Mouse (Mus musculus) mouse embryonic stem cell (cell line): ENCODE data around the gene Pdgfb.

Source experiments
- in situ Hi-C, 2 experiments: fragments of 300-500 bp; cut with MboI; formaldehyde crosslinking; loops; 1 replicate in 1 of 2; 3 replicates in 1 of 2; pipeline ENCODE4 v1.14.3; 2019 to 2020; ENCODE audit warnings: low sequenced_read_pairs in 2 of 2, low pct_unique_long_range_greater_than_20kb in 1 of 2, mixed read lengths in 1 of 2; ENCODE audit not compliant: unreplicated experiment in 1 of 2

Gene Pdgfb

GRCm38 (mm10) chr15:79985471-79985870, 29.3 kb downstream of the Pdgfb start:
- in situ Hi-C loops = no loop called here

- in situ Hi-C loops = loop anchor here in 1 of 2 experiments (5.0 kb wide), 1 partner anchor 33 kb away; no protein-coding TSS in a partner anchor
These were observed 30.6 kb downstream of the Pdgfb start for GRCm38 (mm10) chr15:79984152-79984551.

GRCm38 (mm10) chr15:79980716-79981115, 34.1 kb downstream of the Pdgfb start:
- in situ Hi-C loops = loop anchor here in 1 of 2 experiments (5.0 kb wide), 1 partner anchor 37 kb away; no protein-coding TSS in a partner anchor

- in situ Hi-C loops = no loop called here
These were observed 42.6 kb downstream of the Pdgfb start for GRCm38 (mm10) chr15:79972186-79972585.

- in situ Hi-C loops = no loop called here
These were observed 43.8 kb downstream of the Pdgfb start, which contains the start of gene Cbx7 for GRCm38 (mm10) chr15:79970940-79971339. Cbx7 (minus strand) TSS chr15:79971119.

- in situ Hi-C loops = no loop called here
These were observed 44.3 kb downstream of the Pdgfb start for GRCm38 (mm10) chr15:79970491-79970890.

DNA sequence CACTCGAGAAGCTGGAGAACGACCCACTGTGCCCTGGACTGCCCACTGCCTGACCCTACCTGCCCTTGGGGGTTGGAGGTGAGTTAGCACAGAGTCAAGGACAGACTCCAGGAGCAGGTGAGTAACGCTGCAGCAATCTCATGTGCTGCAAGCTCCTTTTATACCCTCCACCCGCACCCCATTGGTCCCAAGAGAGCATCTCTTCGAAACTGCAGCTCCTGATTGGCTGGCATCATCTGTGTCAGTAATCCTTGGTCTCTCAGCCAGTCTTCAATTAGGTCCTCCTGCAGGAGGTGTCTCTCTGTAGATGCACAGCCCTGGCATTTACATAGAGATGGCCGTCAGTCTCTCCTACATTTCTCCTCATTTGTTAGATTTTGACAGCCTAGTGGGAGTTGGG, 47.4 kb downstream of the Pdgfb start:
- in situ Hi-C loops = no loop called here

DNA sequence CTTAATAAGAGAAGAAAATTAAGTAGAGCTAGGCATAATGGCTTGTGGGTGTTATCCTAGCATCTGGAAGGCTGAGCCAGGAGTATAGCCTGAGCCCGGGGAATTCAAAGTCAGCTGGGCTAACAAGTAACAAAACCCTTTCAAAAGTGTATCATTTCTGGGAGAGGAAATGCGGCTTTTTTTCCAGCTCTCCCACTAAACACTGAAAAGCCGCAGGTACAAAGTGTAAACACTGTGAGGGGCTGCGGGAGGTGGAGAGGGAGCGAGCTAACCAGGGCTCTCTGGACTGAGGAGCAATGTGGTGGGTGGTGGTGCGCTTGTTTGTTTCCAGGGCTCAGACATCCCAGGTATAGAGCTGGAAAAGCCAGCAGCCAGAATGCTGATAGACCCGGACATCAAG, 50.4 kb downstream of the Pdgfb start:
- in situ Hi-C loops = no loop called here

DNA sequence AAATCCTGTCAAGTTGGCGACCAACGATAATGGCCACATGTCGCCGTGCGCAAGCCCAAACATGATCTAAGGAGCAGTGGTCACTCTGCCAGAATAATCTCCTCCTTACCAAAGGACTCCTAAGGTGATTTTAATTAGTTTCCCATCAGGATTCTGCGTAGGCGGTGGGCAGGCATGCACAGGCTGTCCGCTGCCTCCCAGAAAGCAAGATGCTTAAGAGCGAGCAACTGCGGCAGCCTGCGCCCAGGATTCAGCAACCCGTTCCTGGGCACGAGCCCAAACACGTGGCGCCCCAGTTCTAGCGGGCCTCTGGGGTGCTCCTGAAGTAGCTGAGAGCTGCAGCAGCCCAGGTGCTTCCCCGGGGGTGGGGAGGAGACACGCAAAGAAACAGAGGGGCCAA, 52.1 kb downstream of the Pdgfb start:
- in situ Hi-C loops = no loop called here

GRCm38 (mm10) chr15:79961366-79961921, 53.3 kb downstream of the Pdgfb start:
- in situ Hi-C loops = no loop called here

GRCm38 (mm10) chr15:79958418-79958817, 56.4 kb downstream of the Pdgfb start:
- in situ Hi-C loops = no loop called here

DNA sequence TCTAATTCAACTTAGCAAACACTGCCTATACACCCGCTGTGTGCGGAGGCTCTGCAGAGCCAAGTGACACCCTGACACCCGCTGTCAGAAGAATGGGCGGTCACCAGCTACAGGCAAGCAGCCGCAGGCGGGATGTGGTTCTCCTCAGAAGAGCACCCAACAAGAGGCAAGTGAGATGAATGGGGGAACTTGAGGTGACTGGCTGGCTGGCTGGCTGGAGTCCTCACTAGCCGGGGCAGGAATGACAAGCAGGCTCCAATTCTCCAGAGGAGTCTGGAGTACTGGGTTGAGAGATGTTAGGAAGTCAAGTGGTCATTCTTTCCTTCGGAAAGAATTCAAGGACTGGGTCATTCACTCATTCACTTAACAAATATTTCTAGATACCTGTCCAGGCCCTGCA, 58.2 kb downstream of the Pdgfb start:
- in situ Hi-C loops = no loop called here

DNA sequence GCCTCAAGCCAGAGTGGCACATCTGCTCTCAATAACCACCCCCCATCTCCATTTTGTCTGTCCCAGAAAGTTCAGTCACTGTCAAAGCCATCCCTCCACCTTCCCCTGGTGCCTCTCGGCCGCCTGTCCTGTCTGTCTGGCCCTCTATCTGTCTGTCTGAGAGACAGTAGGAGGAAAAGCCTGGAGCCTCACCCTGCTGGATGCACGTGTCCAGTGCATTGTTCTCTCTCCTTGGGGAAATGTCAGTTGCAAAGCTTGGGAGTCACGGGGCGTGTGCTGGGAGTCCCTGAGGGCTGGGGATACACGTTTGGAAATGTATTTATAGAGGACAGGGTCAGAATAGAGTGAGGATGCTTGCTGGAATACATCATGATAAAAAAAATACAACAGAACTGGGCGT, 61.3 kb downstream of the Pdgfb start:
- in situ Hi-C loops = no loop called here

DNA sequence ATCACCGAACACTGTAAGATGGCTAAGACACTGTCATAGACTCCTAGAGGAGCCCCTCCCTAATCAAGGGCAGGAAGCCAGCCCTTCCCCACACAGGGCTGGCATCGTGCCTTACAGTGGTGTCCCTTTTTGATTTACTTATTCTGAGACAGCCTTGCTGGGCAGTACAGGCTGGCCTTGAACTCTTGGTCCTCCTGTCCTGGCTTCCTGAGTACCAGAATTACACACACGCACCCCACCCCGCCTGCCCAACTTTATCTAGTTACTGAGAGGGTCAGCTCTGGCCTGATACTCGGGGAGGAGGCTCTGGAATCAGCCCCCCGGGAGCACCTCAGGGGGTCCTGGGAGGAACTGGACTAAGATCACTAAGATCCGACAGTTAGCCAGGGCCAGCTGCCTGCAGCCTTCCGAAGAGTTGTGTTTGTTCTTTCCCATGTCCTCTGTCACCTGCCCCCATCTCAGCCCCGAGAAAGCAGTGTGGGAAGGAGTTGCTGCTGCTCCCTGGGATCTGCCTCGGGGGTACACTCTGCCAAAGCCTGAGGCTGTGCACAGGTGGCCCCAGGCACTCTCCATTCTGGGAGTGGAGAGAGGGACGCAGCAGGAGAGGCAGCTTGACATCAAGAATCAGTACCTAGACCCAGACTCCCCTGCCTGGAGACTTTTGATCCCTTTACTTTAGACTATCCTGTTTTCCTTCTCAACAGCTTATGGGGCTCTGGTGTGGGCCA, 62.1 kb downstream of the Pdgfb start:
- in situ Hi-C loops = no loop called here

DNA sequence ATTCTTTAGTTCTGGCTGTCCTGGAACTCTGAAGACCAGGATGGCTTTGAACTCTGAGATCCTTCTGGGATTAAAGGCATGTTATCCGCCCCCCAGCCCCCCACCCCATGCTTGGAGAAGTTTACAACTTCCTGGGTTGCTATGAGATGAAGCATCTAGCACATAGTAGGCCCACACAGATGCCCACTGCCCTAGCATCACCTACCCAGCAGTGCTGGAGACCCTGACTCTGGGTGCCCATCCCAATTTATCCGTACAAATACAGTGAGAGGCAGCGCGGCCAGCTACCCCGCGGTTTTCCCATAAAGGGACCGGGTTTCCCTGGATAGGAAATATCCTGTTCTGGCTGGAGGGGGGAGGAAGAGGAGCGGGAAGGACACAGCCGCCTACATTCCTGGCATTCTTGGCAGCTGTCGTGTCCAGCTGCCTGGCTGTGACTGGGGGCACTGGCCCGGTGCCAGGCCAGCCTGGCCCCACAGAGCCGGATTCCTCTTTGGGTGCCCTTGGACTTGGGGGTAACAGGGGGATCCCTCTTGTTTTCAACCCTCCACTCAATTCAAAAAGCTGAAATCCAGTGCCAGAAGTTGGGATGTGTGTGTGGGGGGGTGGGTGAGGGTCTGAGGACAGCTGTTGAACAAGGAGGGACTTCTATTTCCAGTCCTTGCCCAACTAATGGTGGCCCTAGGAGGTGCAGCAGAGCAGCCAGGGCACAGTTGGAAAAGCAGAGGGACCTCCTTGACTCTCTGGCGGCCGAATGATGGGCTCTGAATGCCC, 62.9 kb downstream of the Pdgfb start:
- in situ Hi-C loops = no loop called here

- in situ Hi-C loops = no loop called here
These were observed 63.6 kb downstream of the Pdgfb start for GRCm38 (mm10) chr15:79951226-79951625.

DNA sequence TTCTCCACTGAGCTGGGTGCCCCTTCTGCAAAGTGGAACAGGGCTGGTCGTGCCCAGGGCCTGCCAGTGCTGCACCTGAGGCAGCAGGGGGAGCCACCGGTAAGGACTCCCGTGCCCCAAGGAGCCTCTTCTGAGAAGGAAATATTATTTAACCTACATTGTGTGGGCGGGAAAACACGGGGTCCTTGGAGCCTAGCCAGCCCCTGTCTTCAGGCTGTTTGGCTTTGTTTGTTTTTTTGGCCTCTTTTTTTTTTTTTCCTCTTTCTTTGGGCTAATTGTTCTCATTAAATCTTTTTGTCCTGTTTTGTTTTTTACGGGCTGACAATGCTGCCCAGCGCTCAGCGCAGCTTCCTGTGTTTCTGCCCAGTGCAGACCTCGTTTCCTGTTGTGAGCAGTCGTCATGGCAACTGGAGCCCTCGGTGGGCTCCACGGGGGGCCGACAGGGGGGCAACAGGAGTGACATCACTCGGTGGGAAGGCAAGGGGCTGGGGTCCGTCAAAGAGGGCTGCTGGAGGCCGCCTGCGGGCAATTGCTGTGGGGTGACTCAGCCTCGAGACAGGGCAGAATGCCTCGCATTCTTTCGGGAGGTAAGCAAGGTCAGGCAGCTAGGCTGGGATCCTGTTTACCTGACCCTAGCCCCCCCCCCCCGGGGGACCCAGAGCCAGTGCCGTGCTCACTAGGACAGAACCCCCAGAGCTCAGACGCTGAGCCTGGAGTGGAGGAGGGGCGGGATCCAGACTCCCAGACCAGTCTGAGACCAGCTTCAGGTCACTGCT, 64.3 kb downstream of the Pdgfb start:
- in situ Hi-C loops = no loop called here

DNA sequence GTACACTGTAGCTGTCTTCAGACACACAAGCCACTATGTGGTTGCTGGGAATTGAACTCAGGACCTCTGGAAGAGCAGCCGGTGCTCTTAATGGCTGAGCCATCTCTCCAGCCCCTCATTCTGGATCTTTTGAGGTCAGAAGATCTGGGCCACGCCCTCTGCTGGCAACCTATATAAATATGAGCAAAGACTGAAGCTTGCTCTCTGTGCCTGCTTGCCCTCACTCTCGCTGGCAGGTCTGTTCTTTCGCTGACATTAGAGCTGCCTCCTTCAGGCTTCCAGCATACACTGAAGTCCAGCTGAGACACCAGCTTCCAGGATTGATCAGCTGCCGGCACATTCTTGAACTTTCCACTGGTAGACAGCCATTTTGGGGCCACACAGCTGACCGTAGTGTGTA, 67.1 kb downstream of the Pdgfb start:
- in situ Hi-C loops = loop anchor here in 1 of 2 experiments (10.0 kb wide), 2 partner anchors 67 to 117 kb away; partner anchors contain the start of gene Pdgfb

DNA sequence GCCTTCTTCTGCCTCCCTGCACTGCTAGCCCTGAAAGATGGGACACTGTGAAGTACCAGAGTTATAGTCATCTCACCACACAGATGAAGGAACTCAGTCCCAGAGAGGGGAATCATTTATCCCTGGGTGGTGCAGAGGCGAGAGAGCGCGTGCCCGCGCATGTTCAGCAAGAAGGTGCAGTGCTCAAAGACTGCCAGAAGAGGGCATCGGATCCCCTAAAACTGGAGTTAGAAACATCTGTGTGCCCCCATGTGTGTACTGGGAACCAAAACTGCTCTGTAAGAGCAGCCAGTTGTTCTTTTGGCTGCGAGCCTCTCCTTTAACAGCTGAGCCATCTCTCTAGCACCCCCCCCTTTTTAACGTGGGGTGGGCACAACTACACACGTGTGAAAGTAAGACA, 68.0 kb downstream of the Pdgfb start:
- in situ Hi-C loops = loop anchor here in 1 of 2 experiments (10.0 kb wide), 2 partner anchors 68 to 118 kb away; partner anchors contain the start of gene Pdgfb
